In the genomic region with DNA sequence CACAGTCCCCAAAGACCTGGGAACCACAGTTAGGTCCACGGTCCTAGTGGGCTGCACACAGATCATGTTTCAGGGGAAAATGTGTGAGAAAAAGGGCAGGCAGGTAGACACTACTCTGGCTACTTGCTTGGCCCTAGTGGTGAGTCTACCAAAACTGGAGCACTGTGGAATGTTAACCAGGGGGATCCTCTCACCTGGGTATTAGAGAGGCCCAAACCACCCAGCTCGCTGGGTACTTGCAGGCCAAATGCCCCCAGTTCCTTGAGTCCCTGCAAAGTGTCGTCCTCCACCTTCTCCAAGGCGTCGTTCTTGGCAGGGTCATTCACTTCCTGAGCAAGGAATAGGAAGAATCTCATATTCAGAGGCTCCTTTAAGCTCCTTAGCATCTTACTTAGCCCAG, we compare ENCODE assay signal across 10 mouse cellular contexts. TPM values are rescaled to one million over a fixed set of nuclear protein-coding genes. Genes with fewer than 3 reads are reported as not detected.
DNase-seq lines count a peak whose midpoint lies in the region; ATAC-seq lines count a peak whose summit lies in the region.
"Had no signal": no experiment of that assay in that cellular context is flagged by ENCODE, and none has a peak within 500 bp of the region (broad histone marks: within the 10 kb centered on the region; RNA-seq: fewer than 3 reads in every experiment).

No protein-coding gene starts in this region.

- no peaks in the 10 kb centered on the region for H3K27me3 ChIP-seq in heart, embryonic 16.5 days (ENCODE audit: control insufficient read depth, insufficient read depth, low read length)
- H3K27me3 ChIP-seq in embryonic facial prominence, embryonic 10.5 days (replicated peaks; ENCODE audit: low read depth, poor library complexity, severe bottlenecking): no peaks in the 10 kb centered on the region
- no peaks in the 10 kb centered on the region for H3K27me3 ChIP-seq in hindbrain, embryonic 14.5 days (ENCODE audit: control insufficient read depth, insufficient read depth, low read length)
- H3K27me3 ChIP-seq in liver, embryonic 16.5 days (ENCODE audit: control insufficient read depth, insufficient read depth, low read depth, low read length): no peaks in the 10 kb centered on the region

- H3K9me3 ChIP-seq in heart, embryonic 16.5 days (replicated peaks; ENCODE audit: control insufficient read depth, low read length): no peaks in the 10 kb centered on the region
- H3K9me3 ChIP-seq in embryonic facial prominence, embryonic 10.5 days: no peaks in the 10 kb centered on the region
- no peaks in the 10 kb centered on the region for H3K9me3 ChIP-seq in hindbrain, embryonic 14.5 days (ENCODE audit: control insufficient read depth, low read length)
- H3K9me3 ChIP-seq in liver, embryonic 16.5 days (replicated peaks; ENCODE audit: control insufficient read depth, low read length): no peaks in the 10 kb centered on the region

- peak overlapping the region; percentile 66 for H3K4me2 ChIP-seq in heart, embryonic 16.5 days (ENCODE audit: low read depth, low read length)
- peak overlapping the region; percentile 75; the same call in 1 of the 2 replicates for H3K4me2 ChIP-seq in hindbrain, embryonic 14.5 days (replicated peaks)
- H3K4me2 ChIP-seq in liver, embryonic 16.5 days (ENCODE audit: low read depth, low read length): peak overlapping the region; percentile 93

- H3K4me1 ChIP-seq in heart, embryonic 16.5 days (ENCODE audit: control insufficient read depth, insufficient read depth, low read length): peaks cover 27% of the 10 kb centered on the region
- peaks cover 54% of the 10 kb centered on the region for H3K4me1 ChIP-seq in embryonic facial prominence, embryonic 10.5 days
- H3K4me1 ChIP-seq in hindbrain, embryonic 14.5 days (replicated peaks; ENCODE audit: control insufficient read depth, insufficient read depth, low read length): peaks cover 22% of the 10 kb centered on the region
- H3K4me1 ChIP-seq in liver, embryonic 16.5 days (ENCODE audit: control insufficient read depth, low read depth, low read length): peaks cover 24% of the 10 kb centered on the region

- peaks cover 39% of the 10 kb centered on the region for H3K36me3 ChIP-seq in heart, embryonic 16.5 days (ENCODE audit: control insufficient read depth, insufficient read depth)
- H3K36me3 ChIP-seq in embryonic facial prominence, embryonic 10.5 days (replicated peaks): peaks cover 55% of the 10 kb centered on the region
- H3K36me3 ChIP-seq in hindbrain, embryonic 14.5 days (replicated peaks; ENCODE audit: control insufficient read depth, insufficient read depth): peaks cover 49% of the 10 kb centered on the region
- H3K36me3 ChIP-seq in liver, embryonic 16.5 days (ENCODE audit: control insufficient read depth, insufficient read depth): peaks cover 41% of the 10 kb centered on the region

- peak overlapping the region; percentile 85 for H3K9ac ChIP-seq in heart, embryonic 16.5 days (ENCODE audit: low read length)
- H3K9ac ChIP-seq in hindbrain, embryonic 14.5 days: peak overlapping the region; percentile 72; the same call in 1 of the 2 replicates
- peak overlapping the region; percentile 87; the same call in 1 of the 2 replicates for H3K9ac ChIP-seq in liver, embryonic 16.5 days (ENCODE audit: low read depth, low read length)

- intact Hi-C loops in left cerebral cortex, postnatal 14 days (cut with DNase I): no loop called here

- ATAC-seq in heart, embryonic 16.5 days (replicated peaks; ENCODE audit: extremely low read depth, insufficient read depth, low FRiP score): no peak
- no peak for ATAC-seq in hindbrain, embryonic 14.5 days (ENCODE audit: low FRiP score)
- no peak for ATAC-seq in liver, embryonic 16.5 days (ENCODE audit: low read depth)
- ATAC-seq in megakaryocyte-erythroid progenitor cell, adult 5-6 weeks (replicated peaks; ENCODE audit: low FRiP score, low TSS enrichment, poor library complexity, severe bottlenecking): no peak

- peak overlapping the region; percentile 85 for H3K4me3 ChIP-seq in heart, embryonic 16.5 days (ENCODE audit: low read length)
- peak overlapping the region; percentile 67 for H3K4me3 ChIP-seq in embryonic facial prominence, embryonic 10.5 days
- H3K4me3 ChIP-seq in hindbrain, embryonic 14.5 days (replicated peaks; ENCODE audit: low read length): no peak overlapping the region
- peak overlapping the region; percentile 82; the same call in 1 of the 2 replicates for H3K4me3 ChIP-seq in liver, embryonic 16.5 days (ENCODE audit: low read depth, low read length)

- WGBS in heart, embryonic 16.5 days: 52% methylated on average over 5 of the region's 5 CpGs
- 63% methylated on average over 5 of the region's 5 CpGs for WGBS in embryonic facial prominence, embryonic 10.5 days
- WGBS in hindbrain, embryonic 14.5 days: 72% methylated on average over 5 of the region's 5 CpGs
- WGBS in liver, embryonic 16.5 days (ENCODE audit: insufficient replicate concordance): 72% methylated on average over 5 of the region's 5 CpGs

- DNase-seq in heart, adult 9 months (ENCODE audit: low spot score in 2 of 2): no peak
- DNase-seq in embryonic facial prominence, embryonic 10.5 days (ENCODE audit: low spot score): no peak
- DNase-seq in hindbrain, embryonic 14.5 days (ENCODE audit: low spot score): no peak
- DNase-seq in left cerebral cortex, postnatal 14 days (ENCODE audit: low spot score in 2 of 2): no peak
- DNase-seq in cerebellum, postnatal 10 days: no peak
- DNase-seq: cerebellum, adult 2 months; forebrain, postnatal 0 days had no signal

- H3K27ac ChIP-seq in heart, embryonic 16.5 days (ENCODE audit: low read length): no peak overlapping the region
- H3K27ac ChIP-seq in embryonic facial prominence, embryonic 10.5 days (replicated peaks): 0 out of 2 replicates have a peak overlapping the region, but pooled peaks have one; percentile 81
- H3K27ac ChIP-seq in hindbrain, embryonic 14.5 days: no peak overlapping the region
- H3K27ac ChIP-seq in liver, embryonic 16.5 days (ENCODE audit: low read length): no peak overlapping the region

RNA-seq across cellular contexts. Expression of gene Acadvl, which starts 1.2 kb away (rescaled TPM):
- polyA plus RNA-seq in heart, embryonic 16.5 days (2015; fragmentation: Nextera tagmentation; extraction: Ambion mirVana): 276 and 298 TPM in 2 replicates
- 42.2 and 46.3 TPM in 2 replicates for polyA plus RNA-seq in embryonic facial prominence, embryonic 10.5 days (2016; fragmentation: Nextera tagmentation; extraction: Ambion mirVana)
- 49.9 and 56.1 TPM in 2 replicates for polyA plus RNA-seq in hindbrain, embryonic 14.5 days (2014; fragmentation: Nextera tagmentation; extraction: Ambion mirVana)
- polyA plus RNA-seq in liver, embryonic 16.5 days (2015; fragmentation: Nextera tagmentation; extraction: Ambion mirVana): 127 and 138 TPM in 2 replicates
- total RNA-seq in left cerebral cortex, postnatal 14 days (2021): 10 to 100 TPM; 50.7 to 53.6 TPM
- total RNA-seq in megakaryocyte-erythroid progenitor cell, adult 5-6 weeks (2014; fragmentation: Nextera tagmentation): 50.8 and 85.0 TPM in 2 replicates
- total RNA-seq in megakaryocyte-erythroid progenitor cell, adult 5-6 weeks (2017): 58.1 and 70.7 TPM in 2 replicates

RNA-seq across cellular contexts. Expression of gene Dlg4, which starts 2.7 kb away (rescaled TPM):
- 4.6 and 4.7 TPM in 2 replicates for polyA plus RNA-seq in heart, embryonic 16.5 days (2015; fragmentation: Nextera tagmentation; extraction: Ambion mirVana)
- polyA plus RNA-seq in embryonic facial prominence, embryonic 10.5 days (2016; fragmentation: Nextera tagmentation; extraction: Ambion mirVana): 12.6 and 13.2 TPM in 2 replicates
- polyA plus RNA-seq in hindbrain, embryonic 14.5 days (2014; fragmentation: Nextera tagmentation; extraction: Ambion mirVana): 25.6 and 26.6 TPM in 2 replicates
- 0.40 and 0.53 TPM in 2 replicates for polyA plus RNA-seq in liver, embryonic 16.5 days (2015; fragmentation: Nextera tagmentation; extraction: Ambion mirVana)
- 1,000 to 10,000 TPM in 1 of 2 experiments, 100 to 1,000 TPM in 1; 1,000 to 1,075 TPM for total RNA-seq in left cerebral cortex, postnatal 14 days (2021)
- 2.1 and 3.0 TPM in 2 replicates for total RNA-seq in megakaryocyte-erythroid progenitor cell, adult 5-6 weeks (2014; fragmentation: Nextera tagmentation)
- total RNA-seq in megakaryocyte-erythroid progenitor cell, adult 5-6 weeks (2017): 0.23 and 0.76 TPM in 2 replicates

RNA-seq across cellular contexts. Expression of gene Dvl2, which starts 13.7 kb away (rescaled TPM):
- polyA plus RNA-seq in heart, embryonic 16.5 days (2015; fragmentation: Nextera tagmentation; extraction: Ambion mirVana): 17.1 and 19.2 TPM in 2 replicates
- 59.0 and 59.8 TPM in 2 replicates for polyA plus RNA-seq in embryonic facial prominence, embryonic 10.5 days (2016; fragmentation: Nextera tagmentation; extraction: Ambion mirVana)
- 17.9 and 20.9 TPM in 2 replicates for polyA plus RNA-seq in hindbrain, embryonic 14.5 days (2014; fragmentation: Nextera tagmentation; extraction: Ambion mirVana)
- polyA plus RNA-seq in liver, embryonic 16.5 days (2015; fragmentation: Nextera tagmentation; extraction: Ambion mirVana): 4.4 and 5.1 TPM in 2 replicates
- 10 to 100 TPM; 27.3 to 30.0 TPM for total RNA-seq in left cerebral cortex, postnatal 14 days (2021)
- 20.3 and 30.0 TPM in 2 replicates for total RNA-seq in megakaryocyte-erythroid progenitor cell, adult 5-6 weeks (2014; fragmentation: Nextera tagmentation)
- total RNA-seq in megakaryocyte-erythroid progenitor cell, adult 5-6 weeks (2017): 15.8 and 20.8 TPM in 2 replicates

RNA-seq across cellular contexts. Expression of gene Phf23, which starts 18.5 kb away (rescaled TPM):
- polyA plus RNA-seq in heart, embryonic 16.5 days (2015; fragmentation: Nextera tagmentation; extraction: Ambion mirVana): 42.0 and 43.9 TPM in 2 replicates
- 96.5 and 98.3 TPM in 2 replicates for polyA plus RNA-seq in embryonic facial prominence, embryonic 10.5 days (2016; fragmentation: Nextera tagmentation; extraction: Ambion mirVana)
- 38.0 and 38.4 TPM in 2 replicates for polyA plus RNA-seq in hindbrain, embryonic 14.5 days (2014; fragmentation: Nextera tagmentation; extraction: Ambion mirVana)
- polyA plus RNA-seq in liver, embryonic 16.5 days (2015; fragmentation: Nextera tagmentation; extraction: Ambion mirVana): 17.5 and 18.2 TPM in 2 replicates
- total RNA-seq in left cerebral cortex, postnatal 14 days (2021): 10 to 100 TPM; 39.2 to 40.2 TPM
- total RNA-seq in megakaryocyte-erythroid progenitor cell, adult 5-6 weeks (2014; fragmentation: Nextera tagmentation): 49.1 and 53.9 TPM in 2 replicates
- 46.2 and 53.7 TPM in 2 replicates for total RNA-seq in megakaryocyte-erythroid progenitor cell, adult 5-6 weeks (2017)

RNA-seq across cellular contexts. Expression of gene Gabarap, which starts 23.1 kb away (rescaled TPM):
- polyA plus RNA-seq in heart, embryonic 16.5 days (2015; fragmentation: Nextera tagmentation; extraction: Ambion mirVana): 421 and 428 TPM in 2 replicates
- 317 and 331 TPM in 2 replicates for polyA plus RNA-seq in embryonic facial prominence, embryonic 10.5 days (2016; fragmentation: Nextera tagmentation; extraction: Ambion mirVana)
- polyA plus RNA-seq in hindbrain, embryonic 14.5 days (2014; fragmentation: Nextera tagmentation; extraction: Ambion mirVana): 624 and 628 TPM in 2 replicates
- polyA plus RNA-seq in liver, embryonic 16.5 days (2015; fragmentation: Nextera tagmentation; extraction: Ambion mirVana): 255 and 280 TPM in 2 replicates
- total RNA-seq in left cerebral cortex, postnatal 14 days (2021): 100 to 1,000 TPM; 213 to 217 TPM
- total RNA-seq in megakaryocyte-erythroid progenitor cell, adult 5-6 weeks (2014; fragmentation: Nextera tagmentation): 267 and 278 TPM in 2 replicates
- 222 and 223 TPM in 2 replicates for total RNA-seq in megakaryocyte-erythroid progenitor cell, adult 5-6 weeks (2017)
